Mouse (Mus musculus) megakaryocyte-erythroid progenitor cell, adult 5-6 weeks (primary cell): ENCODE measurements around the gene 3110082I17Rik. TPM values are rescaled to one million over a fixed set of nuclear protein-coding genes. Genes with fewer than 3 reads are reported as not detected.

Source experiments
- ATAC-seq: replicated peaks from 2 replicates; pipeline ENCODE4 v1.8.0; 2016; ENCODE audit warnings: mild to moderate bottlenecking, inconsistent platforms; ENCODE audit not compliant: severe bottlenecking, poor library complexity, low FRiP score, low TSS enrichment
- total RNA-seq, 2 experiments: library from RNA; stranded (forward) in 1 of 2; stranded (reverse) in 1 of 2; fragments of 200-1000, 215-1000 nt in 1 of 2; fragments of >200 nt in 1 of 2; fragmentation: Nextera tagmentation in 1 of 2; gene quantifications; 2 replicates each; pipeline ENCODE4 v1.2.3; 2014 to 2017

The 3110082I17Rik gene
- total RNA-seq, 2 experiments from 2014 or later: 28.0 to 40.1 TPM

- ATAC-seq: no peak
Observed at GRCm38 (mm10) chr5:139427001-139427400, 33.3 kb downstream of the 3110082I17Rik start.

- ATAC-seq: no peak
Observed at GRCm38 (mm10) chr5:139425198-139425597, 35.1 kb downstream of the 3110082I17Rik start.

GRCm38 (mm10) chr5:139423026-139423865 lies 37.1 kb downstream of the 3110082I17Rik start, which contains the start of gene Gper1:
Gene Gper1 (plus strand): TSS chr5:139423151.
- no peak for ATAC-seq

GRCm38 (mm10) chr5:139418633-139419032 lies 41.7 kb downstream of the 3110082I17Rik start:
- ATAC-seq: no peak

GRCm38 (mm10) chr5:139418110-139418509 lies 42.2 kb downstream of the 3110082I17Rik start:
- no peak for ATAC-seq

GRCm38 (mm10) chr5:139417480-139417879 lies 42.8 kb downstream of the 3110082I17Rik start:
- no peak for ATAC-seq

- no peak for ATAC-seq
Observed at GRCm38 (mm10) chr5:139416942-139417341, 43.4 kb downstream of the 3110082I17Rik start.

GRCm38 (mm10) chr5:139415001-139415400 lies 45.3 kb downstream of the 3110082I17Rik start:
- no peak for ATAC-seq

GRCm38 (mm10) chr5:139413545-139413944 lies 46.8 kb downstream of the 3110082I17Rik start:
- ATAC-seq: no peak

- no peak for ATAC-seq
Observed at GRCm38 (mm10) chr5:139411665-139412314, 48.5 kb downstream of the 3110082I17Rik start.

- ATAC-seq: no peak
Observed at GRCm38 (mm10) chr5:139411117-139411516, 49.2 kb downstream of the 3110082I17Rik start.

GRCm38 (mm10) chr5:139410056-139410455 lies 50.3 kb downstream of the 3110082I17Rik start:
- no peak for ATAC-seq

GRCm38 (mm10) chr5:139409412-139409811 lies 50.9 kb downstream of the 3110082I17Rik start:
- ATAC-seq: no peak

GRCm38 (mm10) chr5:139408511-139408910 lies 51.8 kb downstream of the 3110082I17Rik start:
- ATAC-seq: no peak

- ATAC-seq: no peak
Observed at GRCm38 (mm10) chr5:139407121-139407885, 53.0 kb downstream of the 3110082I17Rik start.

GRCm38 (mm10) chr5:139405953-139406352 lies 54.4 kb downstream of the 3110082I17Rik start:
- no peak for ATAC-seq

GRCm38 (mm10) chr5:139405478-139405877 lies 54.8 kb downstream of the 3110082I17Rik start:
- ATAC-seq: no peak

- peak; percentile 43 for ATAC-seq
Observed at GRCm38 (mm10) chr5:139404801-139405401, 55.4 kb downstream of the 3110082I17Rik start, which contains the start of gene C130050O18Rik. Gene C130050O18Rik (plus strand): TSS chr5:139405280.

- no peak for ATAC-seq
Observed at GRCm38 (mm10) chr5:139403692-139404260, 56.6 kb downstream of the 3110082I17Rik start.
